Mouse (Mus musculus): ENCODE results near the gene Lrrc42.

Gene Lrrc42

GRCm38 (mm10) chr4:107253125-107254091, at the start of gene Lrrc42, which contains the start of gene Hspb11:
Lrrc42 (minus strand) TSS chr4:107253532.
Hspb11 (plus strand) TSS chr4:107253593.
- in situ Hi-C loops (cut with MboI, MseI), result no loop called here

- in situ Hi-C loops (cut with MboI, MseI), result no loop called here
Observed at GRCm38 (mm10) chr4:107302832-107303231, 49.5 kb upstream of the Lrrc42 start.

DNA sequence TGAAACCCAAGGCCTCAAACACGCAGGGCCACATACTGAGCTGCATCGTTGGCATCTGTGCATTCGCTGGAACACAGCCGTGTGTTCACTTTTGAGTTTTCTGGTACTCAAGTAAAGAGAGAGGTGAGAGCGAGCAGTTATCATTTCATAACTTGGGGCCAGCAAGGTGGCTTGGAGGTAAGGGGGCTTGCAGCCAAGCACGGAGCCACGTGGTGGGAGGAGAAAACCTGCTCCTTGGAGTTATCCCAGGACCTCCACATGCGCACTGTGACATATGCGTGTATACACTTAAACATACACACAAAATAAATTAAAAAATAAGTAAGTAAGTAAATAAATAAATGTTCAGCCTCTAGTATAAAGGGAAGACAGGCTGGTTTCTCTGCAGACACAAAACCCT, 48.9 kb upstream of the Lrrc42 start:
- in situ Hi-C loops (cut with MboI, MseI), result no loop called here

DNA sequence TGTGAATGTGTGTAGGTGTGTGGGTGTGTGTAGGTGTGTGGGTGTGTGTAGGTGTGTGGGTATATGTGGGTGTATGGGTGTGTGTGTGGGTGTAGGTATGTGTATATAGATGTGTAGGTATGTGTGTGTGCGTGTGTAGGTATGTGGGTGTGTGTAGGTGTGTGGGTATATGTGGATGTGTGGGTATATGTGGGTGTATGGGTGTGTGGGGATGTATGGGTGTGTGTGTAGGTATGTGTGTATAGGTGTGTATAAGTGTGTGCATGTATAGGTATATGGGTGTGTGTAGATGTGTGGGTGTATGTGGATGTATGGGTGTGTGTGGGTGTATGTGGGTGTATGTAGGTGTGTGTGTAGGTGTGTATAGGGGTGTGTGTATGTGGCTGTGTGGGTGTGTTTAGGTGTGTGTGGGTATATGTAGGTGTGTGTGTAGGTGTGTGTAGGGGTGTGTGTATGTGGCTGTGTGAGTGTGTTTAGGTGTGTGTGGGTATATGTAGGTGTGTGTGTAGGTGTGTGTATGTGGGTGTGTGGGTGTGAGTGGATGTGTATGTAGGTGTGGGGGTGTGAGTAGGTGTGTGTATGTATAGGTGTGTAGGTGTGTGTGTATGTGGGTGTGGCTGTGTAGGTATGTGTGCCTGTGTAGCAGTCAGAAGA, 47.7 kb upstream of the Lrrc42 start:
- in situ Hi-C loops (cut with MboI, MseI), result no loop called here

DNA sequence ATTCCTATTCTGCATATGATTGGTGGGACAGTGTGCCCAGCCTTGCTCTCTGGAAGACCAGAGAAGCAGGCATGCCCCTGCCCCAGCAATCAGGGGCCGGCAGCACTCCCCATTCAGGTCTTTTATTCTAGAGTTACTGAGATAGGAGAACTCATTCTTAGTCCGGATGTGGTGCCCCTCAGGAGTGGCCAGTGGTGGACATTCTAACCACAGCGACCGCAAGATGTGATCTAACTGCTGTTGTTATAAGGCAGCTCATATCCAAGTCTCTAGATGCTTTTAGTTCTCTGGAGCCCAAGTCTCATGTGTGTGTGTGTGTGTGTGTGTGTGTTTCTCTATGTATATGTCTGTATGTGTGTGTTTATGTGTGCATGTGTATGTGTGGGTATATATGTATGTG, 47.0 kb upstream of the Lrrc42 start:
- in situ Hi-C loops (cut with MboI, MseI), result no loop called here

- in situ Hi-C loops (cut with MboI, MseI), result no loop called here
Observed at GRCm38 (mm10) chr4:107299779-107300340, 46.5 kb upstream of the Lrrc42 start.

- in situ Hi-C loops (cut with MboI, MseI), result no loop called here
Observed at GRCm38 (mm10) chr4:107298071-107298606, 44.8 kb upstream of the Lrrc42 start.

- in situ Hi-C loops (cut with MboI, MseI), result no loop called here
Observed at GRCm38 (mm10) chr4:107292273-107292662, 38.9 kb upstream of the Lrrc42 start.

- in situ Hi-C loops (cut with MboI, MseI), result no loop called here
Observed at GRCm38 (mm10) chr4:107291611-107292272, 38.4 kb upstream of the Lrrc42 start.

DNA sequence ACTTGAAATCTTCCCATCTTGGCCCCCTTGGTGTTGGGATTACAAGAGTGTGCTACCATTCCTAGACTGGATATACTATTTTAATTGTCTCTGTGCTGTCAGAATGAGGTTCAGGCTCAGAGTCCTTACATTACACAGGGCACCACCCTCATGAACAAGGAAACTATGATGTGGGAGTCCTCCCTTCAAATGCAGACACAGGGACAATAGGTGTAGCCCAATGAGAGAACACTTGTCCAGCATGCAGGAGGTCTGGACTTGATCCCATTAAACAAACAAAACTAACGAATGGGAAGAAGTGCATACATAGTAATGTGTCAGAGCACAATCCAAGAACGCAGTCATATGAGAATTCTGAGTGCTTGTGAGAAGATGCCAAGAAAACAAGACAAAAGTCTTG, 34.2 kb upstream of the Lrrc42 start:
- in situ Hi-C loops (cut with MboI, MseI), result no loop called here

DNA sequence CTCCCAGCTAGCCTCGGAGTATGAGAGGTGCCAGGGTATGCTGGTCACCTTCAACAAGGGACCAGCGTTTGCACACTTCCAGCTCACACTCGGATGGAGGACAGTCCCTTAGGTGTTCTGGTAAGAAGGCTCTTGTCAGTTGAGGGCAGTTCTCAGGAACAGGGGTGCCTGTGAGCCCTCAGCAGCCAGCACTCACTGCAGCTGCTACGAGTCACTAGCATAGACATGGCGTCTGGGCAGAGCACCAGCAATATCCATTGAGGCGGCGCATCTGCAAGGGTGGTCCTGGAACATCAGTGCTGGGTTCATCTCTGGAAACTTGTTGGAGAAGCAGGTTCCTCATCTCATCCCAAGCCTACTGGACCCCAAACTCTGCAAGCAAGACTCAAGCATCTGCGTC, 33.1 kb upstream of the Lrrc42 start:
- in situ Hi-C loops (cut with MboI, MseI), result no loop called here

GRCm38 (mm10) chr4:107285446-107286200, 32.3 kb upstream of the Lrrc42 start:
- in situ Hi-C loops (cut with MboI, MseI), result no loop called here

DNA sequence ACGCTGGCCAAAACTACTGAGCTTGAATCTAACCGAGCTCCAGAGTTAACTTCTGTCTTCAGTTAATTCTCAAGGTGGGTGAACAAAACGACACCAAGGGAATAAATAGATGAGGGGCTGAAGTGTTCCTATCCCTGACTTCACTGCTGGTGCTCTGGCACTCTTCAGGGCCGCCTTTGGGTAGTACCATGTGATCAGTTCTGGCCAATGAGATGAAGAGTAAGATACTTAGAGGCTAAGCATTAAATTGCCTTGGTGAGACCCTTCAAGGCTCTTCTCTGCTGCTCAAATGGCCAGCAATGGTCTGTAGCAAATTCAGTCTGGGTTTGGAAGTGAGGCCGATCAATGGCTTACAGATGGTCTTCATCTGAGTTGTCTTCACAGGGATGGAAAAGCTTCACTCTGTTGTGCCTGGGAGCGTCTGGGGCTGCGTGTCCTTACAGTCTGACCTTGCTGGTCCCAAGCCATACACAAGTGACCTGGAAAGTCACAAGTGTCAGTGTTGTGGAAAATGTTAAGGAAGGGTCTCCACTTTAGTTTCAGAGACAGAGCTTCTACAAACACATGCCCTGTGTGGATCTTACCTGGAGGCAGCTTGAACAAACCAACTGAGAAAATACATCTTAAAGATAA, 27.6 kb upstream of the Lrrc42 start:
- in situ Hi-C loops (cut with MboI, MseI), result no loop called here

GRCm38 (mm10) chr4:107278188-107278707, 24.9 kb upstream of the Lrrc42 start:
- in situ Hi-C loops (cut with MboI, MseI), result no loop called here

DNA sequence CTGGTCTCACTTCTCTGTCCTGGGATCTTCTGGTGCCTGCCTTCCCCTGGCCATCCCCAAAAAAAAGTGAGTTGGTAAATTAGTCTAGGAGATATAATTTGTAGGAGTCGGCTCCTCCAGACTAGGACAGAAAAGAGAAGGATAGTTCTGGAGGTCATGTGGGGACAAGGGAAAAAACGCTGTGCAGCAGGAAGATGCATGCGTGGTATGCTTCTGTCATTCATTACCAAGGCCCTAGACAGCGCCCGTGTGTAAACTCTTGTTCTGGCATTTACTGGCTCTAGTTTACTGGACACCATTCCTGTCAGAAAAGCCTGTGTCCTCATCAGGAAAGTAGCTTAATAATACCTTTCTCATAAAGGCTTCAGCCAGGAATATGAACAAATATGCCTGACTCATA, 21.2 kb upstream of the Lrrc42 start:
- in situ Hi-C loops (cut with MboI, MseI), result no loop called here

- in situ Hi-C loops (cut with MboI, MseI), result no loop called here
Observed at GRCm38 (mm10) chr4:107273683-107274082, 20.4 kb upstream of the Lrrc42 start.

GRCm38 (mm10) chr4:107260001-107260400, 6.7 kb upstream of the Lrrc42 start:
- in situ Hi-C loops (cut with MboI, MseI), result no loop called here

- in situ Hi-C loops (cut with MboI, MseI), result no loop called here
Observed at GRCm38 (mm10) chr4:107254414-107254813, 1.1 kb upstream of the Lrrc42 start.

DNA sequence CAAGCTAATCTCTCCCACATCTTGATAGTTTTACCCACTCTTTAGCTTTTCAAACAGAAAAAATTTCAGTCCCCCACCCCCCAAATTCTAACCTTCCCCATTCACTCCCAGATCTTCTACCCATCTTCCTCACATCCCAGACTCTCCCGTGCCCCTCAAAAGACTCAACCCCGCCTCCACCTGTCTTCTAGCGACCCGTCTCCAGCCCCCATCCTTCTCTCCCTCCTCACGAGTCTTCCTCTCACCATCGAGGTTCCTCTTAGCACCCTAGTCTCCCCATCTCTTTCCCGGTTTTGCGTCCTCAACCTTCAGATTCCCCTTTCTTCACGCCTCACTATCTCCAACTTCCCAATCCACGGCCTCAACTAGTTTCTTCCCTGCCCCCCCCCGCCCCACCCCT, 810 bp downstream of the Lrrc42 start:
- in situ Hi-C loops (cut with MboI, MseI), result no loop called here

GRCm38 (mm10) chr4:107250494-107250893, 2.8 kb downstream of the Lrrc42 start:
- in situ Hi-C loops (cut with MboI, MseI), result no loop called here

Data from T-helper 2 cell (primary cell).